Mouse (Mus musculus) NIH3T3 (cell line): ENCODE measurements around the gene Gm5767.
A peak's percentile ranks its signal among the peaks of the same experiment; 100 is the strongest.

ENCODE experiments used
- DNase-seq: peaks from one replicate; pipeline ENCODE4 v3.0.0-alpha.2; 2012; ENCODE audit warnings: low read depth

The Gm5767 gene

DNA sequence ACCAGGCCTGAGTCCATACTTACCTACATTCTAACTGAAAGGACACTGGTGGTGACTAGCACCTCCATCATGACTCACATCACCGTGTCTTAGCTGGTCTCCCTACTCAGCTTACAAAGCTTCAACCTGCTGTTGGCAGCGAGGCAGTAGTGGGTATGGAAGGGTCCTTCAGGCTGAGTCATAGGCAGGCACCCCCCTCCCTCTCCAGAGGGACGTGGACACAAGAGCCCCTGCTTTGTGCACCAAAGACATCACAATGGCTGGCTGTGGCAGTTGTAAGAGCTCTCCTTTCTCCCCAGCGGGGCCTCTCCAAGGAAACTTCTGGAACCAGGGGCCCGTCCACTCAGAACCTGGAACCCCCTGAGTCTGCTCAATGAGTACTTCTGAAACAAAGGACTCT is at the start of gene Gm5767:
Gene Gm5767 (plus strand): TSS at position 301 of the 400 bp plus-strand sequence.
- no peak for DNase-seq

DNA sequence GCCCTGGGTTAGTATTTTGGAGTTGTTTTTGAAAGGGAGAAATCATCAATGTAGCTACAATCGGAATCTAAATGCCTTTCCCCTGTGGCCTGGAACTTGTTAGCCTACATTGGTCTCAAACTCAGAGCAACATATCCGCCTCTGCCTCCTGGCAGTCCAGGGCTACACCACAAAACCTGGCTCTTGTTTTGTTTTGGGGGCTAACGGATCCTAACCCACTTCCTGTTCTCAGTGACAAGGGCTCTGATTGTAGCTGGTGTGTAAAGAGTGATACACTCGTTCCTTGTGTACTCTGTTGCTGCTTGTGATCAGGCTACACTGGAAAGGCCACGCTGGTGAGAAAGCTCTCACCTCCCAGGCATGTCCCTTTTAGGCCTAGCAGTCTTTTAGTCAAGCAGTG is 49.1 kb upstream of the Gm5767 start:
- DNase-seq, result no peak

DNA sequence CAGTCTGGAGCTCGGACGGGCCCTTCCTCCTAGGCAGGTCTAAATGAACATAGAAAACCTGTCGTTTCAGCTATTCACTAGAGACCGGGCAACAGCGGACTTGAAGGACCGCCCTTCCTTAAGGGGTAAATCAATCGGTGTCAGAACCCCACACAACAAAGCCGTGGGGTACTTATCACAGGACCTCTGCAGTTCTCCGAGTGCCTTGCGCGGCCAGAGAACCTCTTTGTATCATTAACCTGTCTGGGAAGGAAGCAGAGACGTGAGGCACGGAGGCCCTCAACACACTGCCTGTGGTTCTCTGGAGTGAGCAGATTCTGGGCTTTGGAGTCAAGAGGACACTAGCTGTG is 43.7 kb upstream of the Gm5767 start:
- DNase-seq, result no peak

DNA sequence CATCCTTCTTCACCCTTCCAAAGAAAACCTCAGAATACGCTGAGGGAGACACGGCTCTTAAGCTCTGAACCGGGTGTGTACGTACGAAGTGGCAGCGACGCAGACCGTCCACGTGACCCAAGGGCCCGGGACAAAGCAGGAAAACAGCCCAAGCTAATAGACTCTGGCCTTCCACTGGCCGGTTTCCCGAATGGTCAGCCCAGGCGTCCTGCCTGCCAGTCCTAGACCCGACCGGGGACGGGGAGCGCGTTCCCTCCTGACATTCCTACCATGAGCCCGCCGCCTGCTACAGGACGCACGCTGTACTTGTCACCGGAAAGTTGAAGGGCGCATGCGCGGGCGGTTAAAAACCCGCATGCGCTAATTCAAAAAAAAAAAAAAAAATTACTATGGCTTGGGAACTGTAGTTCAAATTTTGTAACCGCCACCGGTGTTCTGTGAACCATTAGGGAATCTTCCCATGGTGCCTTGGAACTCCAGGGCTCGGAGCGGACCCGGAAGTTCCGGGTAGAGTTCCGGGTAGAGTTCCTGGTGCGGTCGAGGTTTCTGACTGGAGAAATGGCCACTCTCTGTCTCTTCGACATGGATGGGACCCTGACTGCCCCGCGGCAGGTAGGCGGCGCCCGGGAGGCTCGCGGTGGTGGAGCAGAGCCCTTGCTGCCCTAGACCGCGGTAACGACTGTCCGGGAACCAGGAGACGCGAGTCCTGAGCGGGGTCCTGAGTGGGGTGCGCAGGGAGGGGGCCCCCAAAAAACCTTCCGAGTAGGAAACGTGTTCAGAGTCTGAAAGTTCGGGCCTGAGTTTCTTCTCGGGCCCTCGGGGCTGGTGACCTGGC is 43.1 kb upstream of the Gm5767 start, which contains the start of the genes Pmm2 and Tmem186:
Gene Pmm2 (plus strand): TSS at position 458 of the 835 bp plus-strand sequence.
Gene Tmem186 (minus strand): TSS at position 496 of the 835 bp plus-strand sequence.
- DNase-seq, result peak; percentile 96

DNA sequence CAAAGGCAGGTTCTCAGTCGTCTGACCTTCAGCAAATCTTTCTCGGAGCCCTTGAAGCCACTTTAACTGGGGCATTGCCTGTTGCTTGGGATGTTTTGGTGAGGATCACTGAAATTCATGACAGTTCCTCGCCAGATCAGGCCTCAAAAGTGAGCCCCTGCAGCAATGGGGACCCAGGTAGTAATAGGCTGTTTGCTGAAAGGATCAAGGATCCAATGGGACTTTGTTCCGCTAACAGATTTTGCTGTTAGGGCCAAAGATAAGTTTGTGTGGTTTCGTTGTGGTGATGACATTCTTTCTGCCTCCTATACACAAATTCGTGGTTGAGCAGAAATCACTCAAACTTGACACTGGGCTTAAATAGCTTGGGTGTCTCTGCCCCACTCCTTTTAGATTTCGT is 42.4 kb upstream of the Gm5767 start:
- no peak for DNase-seq

DNA sequence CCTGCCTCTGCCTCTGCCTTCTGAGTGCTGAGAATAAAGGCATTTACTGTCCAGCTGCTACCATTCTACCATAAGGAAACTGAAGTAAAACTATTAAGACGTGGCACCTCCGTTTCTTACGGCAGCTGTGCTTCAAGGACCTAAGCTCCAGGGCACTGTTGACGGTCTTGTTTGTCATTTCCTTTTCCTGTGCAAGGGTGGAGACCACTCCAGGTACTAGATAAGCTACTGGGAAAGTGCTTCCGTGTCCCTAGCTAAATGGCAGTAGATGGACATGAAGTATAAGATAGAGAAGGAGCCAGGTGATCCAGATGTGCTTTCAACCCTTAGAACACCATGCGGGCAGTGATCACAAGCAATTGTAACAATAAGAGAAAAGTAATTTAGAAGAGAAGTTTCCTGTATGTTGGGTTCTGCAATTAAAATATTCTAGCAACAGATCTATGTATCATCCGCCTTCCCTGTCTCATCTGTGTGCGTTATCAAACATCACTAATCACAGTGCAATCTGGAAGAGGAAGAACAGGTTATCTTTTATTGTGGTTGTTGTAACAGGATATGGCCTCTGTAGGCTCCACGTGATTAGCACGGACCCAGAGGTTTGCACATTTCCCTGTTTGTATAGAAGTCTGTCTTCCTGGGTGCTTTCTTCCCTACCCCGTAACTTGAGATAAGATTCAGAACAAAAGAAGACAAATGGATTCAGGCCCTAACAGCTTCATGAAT is 40.9 kb upstream of the Gm5767 start:
- DNase-seq, result no peak

DNA sequence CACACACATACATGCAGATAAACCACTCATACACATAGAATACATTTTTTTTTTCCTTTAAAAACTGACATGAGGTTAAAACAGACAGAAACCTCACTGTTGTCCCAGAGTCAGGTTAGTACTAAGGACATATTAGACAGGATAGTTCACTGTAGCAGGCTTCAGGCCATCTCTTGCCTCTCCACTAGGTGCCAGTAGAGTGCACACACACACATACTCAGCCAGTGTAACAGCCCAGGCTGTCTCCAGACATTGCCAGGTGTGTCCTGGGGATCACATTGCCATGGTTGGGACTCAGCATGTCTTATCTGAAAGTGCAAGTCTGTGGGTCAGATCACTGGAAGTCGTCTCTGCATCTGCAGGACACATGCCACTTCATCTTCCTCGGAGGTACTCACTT is 36.7 kb upstream of the Gm5767 start:
- peak; percentile 73 for DNase-seq

DNA sequence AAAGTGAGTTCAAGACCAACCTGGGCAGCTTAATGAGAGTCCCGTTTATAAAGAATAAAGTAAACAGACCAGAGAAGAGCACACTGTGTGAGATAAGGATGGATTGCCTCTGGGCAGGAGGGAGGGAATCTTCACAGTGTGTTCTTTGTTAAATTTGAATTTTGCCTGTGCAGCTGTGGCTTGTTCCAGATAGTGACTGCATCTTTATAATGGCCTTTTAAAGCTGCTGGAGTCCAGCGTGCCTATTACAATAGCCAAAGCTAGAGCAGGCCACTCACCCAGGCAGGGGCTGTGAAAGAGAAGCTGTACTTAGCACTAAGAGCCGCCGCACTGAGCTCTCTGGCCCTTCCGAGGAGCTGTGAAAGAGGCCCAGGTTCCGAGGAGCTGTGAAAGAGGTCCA is 35.0 kb upstream of the Gm5767 start:
- no peak for DNase-seq

DNA sequence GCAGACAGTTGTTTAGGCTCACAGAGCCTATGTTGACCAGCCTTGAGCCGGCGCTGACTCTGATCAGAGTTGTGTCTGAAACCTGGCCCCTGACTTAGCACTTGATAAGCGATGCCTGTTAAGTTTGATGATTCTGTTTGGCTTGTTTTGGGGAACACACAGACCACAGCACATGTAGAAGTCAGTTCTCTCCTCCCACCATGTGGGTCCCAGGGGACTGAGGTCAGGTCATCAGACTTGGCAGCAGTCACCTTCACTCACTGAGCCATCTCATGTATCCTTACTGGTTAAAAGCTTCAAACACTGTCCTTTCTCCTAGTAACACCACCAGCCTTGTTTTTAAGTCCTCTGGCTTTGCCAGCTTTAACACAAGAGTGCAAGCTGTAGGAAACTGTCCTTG is 30.6 kb upstream of the Gm5767 start:
- DNase-seq, result peak; percentile 54

DNA sequence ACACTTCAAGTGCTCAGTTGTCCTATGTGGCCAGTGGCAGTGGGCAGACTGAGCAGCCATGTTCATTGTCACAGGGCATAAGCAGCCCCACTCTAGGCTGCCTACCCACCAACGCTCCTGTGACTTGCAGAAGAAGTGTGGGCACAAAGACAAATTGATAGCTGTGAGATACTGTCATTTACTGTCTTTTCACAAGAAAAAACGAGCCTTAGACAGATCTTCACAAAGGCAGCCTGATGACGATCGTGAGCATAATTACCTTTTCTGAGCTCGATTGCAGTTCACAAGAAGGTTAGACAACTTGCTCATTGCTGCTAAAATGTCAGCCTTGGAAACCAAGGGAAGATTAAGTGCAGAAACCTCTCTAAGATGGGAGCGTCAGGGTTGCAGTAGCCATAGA is 25.5 kb upstream of the Gm5767 start:
- no peak for DNase-seq

DNA sequence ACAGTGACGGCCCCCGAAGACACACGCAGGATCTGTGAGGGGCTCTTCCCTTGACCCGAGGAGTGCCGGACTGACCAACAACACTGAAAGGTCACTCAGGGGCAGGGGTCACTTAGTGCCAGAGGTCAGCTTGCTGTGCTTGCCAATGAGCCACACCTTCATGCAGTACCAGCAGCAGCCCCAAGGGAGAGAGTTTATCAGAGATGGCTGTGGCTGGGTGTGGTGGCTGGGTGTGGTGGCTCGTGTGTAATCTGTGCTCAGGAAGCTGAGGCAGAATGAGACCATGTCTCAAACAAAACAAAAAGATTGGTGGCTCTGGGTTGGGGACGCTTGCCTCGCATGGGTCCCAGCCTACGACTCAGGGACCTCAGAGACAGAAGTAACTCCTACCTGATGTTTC is 25.0 kb upstream of the Gm5767 start:
- DNase-seq, result no peak

DNA sequence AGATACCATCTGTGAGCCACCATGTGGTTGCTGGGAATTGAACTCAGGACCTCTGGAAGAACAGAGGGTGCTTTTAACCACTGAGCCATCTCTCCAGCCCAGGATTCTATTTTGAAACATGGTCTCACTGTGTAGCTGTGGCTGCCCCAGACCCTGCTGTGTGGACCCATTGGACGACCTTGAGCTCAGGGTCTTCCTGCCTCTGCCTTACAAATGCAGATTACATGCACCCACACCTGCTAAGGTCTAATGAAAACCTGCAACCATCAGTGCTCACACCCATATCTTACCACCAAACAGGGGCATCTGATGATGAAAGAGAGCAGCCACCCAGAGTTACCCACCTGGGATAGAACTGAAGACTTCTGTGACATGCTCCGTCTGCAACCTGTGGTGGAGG is 24.3 kb upstream of the Gm5767 start:
- no peak for DNase-seq

DNA sequence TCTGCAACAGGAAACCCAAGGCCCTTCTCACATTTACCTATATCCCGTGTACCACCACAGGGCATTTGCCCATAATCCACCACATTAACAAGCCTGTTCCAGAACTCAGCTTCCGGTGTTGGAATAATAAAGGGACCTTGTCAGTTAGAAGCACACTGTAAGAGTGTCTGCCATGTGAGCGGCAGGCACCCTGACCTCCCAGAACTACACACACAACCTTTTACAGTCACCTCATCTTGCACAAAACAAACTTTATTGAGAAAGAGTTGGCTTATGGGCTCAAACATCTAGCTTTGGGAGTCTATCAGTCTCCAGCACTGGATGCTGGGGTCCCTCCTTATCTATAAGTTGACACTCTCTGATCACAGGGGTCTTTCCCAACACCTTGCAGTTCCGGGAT is 22.2 kb upstream of the Gm5767 start:
- no peak for DNase-seq

DNA sequence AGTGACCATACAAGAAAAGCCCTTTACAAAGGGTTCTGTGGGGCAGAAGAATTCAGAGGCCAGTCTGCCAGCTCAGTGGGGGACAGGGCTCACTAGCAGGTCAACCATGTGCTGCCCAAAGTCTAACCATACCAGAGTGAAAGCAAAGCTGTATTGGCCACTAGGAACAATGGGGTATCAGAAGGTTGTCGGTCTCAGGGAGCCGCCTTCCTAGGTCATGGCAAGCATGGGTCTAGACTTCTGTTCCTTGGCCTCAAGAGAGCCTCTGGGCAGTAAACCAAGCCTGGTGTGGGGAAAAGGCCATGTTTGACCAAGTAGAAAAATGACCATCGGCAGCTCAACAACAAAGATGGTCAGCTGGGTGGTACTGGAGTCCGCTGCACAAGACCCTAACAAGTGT is 21.8 kb upstream of the Gm5767 start:
- no peak for DNase-seq

DNA sequence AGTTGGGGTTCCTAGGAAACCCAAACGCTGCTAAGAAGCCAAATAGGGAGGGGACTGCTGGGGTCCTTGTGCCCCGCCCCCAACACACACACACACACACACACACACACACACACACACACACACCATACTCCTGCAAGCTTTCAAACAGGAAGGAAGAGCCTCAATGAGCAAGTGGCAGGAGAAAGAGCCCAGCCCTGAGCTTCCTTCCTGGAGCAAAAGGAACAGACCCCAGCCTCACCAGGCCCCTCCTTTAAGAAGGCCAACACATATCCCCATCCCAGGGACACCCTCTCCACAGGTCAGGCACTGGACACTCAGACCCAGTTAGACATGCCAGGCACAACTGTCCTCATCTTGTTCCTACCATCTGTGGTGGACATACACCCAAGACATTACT is 17.5 kb upstream of the Gm5767 start:
- no peak for DNase-seq

DNA sequence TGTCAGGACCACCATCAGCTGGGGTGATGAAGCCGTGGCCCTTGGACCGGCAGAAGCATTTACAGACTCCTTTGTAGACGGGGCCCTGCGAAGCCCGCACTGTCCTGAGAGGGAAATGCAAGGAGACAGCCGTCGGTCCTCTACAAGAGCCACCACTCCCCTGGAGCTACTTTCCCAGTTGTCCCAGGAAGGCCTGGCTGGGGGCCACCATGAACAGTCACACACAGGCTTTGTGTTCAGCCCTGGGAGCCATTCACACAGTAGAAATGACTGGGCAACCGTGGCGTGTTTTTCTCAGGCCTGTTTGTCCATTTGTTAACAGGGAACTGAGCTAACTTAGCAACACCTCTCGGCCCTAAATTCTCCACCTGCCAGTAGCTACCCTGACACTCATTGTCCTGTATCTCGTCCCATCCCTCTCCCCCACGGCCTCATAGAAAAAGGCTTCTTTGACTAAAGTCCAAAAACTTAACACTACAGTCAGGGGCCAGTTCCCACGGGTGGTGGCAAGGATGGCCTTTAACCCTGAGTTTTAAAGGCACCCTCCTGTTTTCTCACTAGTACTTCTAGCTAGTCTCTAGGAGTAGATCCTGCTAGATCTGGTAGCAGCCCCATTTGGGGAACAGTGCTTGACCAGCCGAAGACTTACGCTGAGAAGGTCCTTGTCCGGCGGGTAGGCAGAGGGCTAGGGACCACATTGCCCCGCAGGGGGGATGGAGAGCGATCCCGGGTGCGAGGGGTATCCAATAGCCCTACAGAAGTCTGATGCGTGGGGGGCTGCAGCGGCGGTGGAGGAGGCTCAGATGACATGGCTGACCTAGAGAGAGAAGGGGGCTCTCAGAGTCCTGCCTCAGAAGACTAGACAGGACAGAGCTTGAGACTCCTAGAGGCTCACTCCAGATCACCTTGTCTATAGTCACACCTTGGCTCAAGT is 16.7 kb upstream of the Gm5767 start:
- no peak for DNase-seq

DNA sequence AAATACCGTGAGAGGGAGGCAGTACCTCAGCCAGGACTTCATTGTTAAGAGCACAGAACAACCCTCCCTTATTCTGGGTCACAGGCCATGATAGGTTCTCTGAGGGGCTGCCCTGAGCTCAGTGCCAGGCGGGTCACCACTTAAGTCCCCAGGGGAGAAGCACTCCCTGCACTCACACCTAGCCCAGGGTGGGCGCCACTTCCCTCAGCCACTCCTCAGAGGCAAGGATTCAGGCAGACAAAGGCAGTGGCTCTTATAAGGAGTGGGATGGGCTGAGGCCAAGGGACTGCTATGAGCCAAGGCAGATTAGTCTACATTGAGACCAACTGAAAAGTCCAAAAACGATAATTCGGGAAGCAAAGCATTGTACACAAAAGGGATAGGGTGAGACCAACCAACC is 15.2 kb upstream of the Gm5767 start:
- DNase-seq, result no peak

DNA sequence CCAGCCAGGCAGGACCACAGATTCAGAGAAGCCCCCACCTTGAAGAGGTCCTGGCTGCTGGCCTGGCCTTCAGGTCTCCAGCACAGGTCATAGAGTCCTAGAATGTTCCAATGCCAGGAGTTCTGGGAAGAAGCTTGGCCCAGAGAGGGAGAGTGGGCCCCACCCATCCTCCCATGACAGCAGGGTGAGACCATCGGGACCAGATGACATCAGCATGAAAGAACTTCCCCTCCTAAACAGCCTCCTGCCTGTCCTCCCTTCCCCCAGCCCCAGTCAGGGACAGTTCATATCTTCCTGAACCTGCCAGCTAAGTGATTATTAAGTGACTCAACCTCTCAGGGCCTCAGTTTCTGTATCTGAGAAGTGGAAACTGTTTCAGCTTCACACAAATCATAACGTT is 14.1 kb upstream of the Gm5767 start:
- peak; percentile 68 for DNase-seq

DNA sequence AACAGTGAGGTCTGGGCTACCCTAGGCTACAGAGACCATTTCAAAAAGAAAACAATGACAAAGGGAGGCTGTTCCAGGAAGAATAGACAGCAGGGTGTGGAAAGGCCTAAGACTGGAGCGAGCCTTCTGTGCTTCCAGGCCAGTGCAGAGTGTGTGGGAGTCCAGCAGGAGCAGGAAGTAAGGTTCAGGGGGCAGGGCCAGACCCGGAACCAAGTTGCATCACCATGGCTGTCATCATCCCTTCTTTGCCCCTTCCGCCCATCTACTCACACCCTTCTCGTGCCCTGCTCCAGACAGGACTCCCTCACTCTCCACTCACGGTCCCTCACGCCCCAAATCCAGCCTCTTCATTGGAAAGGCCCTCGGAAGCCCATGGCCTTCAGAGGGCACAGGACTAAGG is 13.3 kb upstream of the Gm5767 start:
- peak; percentile 28 for DNase-seq

DNA sequence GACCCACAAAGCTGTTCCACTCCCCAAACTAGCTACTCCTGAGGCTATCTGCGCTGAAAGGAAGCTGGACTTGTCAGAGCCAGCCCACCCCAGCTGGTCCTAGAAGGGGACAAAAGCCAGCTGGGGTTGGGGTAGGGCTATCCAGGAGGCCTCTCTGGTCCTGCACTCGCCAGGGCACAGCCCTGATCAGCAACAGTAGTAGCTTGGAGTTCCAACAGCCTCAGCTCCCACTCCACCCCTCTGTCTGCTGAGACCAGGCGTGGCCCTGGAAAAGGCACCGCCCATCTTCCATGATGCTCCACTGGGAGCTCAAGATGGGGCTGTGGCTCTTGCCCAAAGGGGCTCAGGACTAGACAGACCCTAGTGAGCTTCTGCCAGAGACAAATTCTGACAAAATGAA is 12.8 kb upstream of the Gm5767 start:
- peak; percentile 40 for DNase-seq

DNA sequence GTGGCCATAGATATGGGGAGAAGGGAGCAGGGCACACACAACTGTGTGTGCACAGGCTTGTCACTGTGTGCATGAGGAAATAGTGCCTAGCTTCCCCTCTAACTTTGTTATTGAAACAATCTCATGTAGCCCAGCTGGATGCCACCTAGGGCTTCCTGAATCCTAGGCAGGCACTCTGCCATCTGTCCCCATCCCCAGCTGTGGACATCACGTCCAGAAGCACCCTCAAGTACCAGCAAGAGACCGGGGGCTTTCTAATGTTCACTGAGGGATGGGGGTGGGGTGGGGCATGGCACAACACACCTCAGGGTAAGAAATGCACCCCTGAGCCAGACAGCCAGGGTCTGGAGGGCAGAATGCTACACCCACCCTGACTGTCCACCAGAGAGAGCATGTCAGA is 12.2 kb upstream of the Gm5767 start:
- DNase-seq, result no peak

DNA sequence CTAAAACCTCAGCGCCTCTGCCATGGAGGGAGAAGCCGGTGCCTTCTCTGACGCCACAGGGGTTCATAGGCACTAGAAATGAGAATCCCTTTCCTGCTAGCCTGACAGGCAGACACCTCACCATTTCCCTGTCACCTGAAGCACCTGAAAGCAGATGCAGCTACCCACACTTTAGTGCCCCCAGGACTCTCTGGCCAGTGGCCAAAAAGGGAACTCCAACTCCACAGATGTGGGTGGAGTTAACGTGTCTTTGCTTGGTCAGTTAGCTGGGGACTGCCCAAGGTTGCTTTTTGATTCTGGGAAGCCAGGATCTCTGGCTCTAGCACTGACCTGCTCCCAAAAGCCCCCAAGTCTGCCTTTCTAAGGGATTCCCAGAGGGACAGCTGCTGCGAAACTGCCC is 11.1 kb upstream of the Gm5767 start:
- DNase-seq, result no peak
